ENCODE assay signal across 12 mouse cellular contexts in the genomic region with DNA sequence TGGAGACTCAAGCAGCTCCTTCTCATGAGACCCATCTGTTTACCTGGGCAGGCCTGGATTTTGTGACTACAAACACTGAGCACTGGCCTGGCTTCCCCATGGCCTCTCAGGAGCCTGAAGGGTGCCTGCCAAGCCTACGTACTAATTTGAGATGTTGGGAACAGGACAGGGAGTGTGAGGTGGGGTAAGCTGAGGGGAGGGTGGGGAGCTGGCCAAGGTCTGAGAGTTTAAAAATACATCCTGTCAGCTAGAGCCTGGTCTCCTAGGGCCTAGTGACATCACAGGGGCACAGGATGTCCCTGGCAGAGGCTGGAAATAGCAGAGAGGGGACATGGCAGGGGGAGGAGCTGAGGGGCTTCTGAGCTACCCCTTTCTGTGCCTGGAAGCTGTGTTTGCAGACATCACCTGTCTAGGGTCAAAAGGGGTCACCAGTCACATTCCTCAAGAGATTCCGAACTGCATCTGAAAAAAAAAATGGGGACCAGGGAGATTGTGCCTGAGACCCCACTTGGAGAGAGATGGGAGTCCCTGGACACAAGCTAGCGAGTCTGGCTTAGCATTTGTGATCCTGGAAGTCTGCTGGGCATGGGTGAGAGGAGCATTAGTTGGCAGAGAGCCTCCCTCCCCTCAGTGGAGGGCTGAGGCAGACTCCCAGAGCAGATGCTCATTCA. TPM values are rescaled to one million over a fixed set of nuclear protein-coding genes. Genes with fewer than 3 reads are reported as not detected.
DNase-seq lines count a peak whose midpoint lies in the region; ATAC-seq and TF ChIP-seq lines count a peak whose summit lies in the region.
"Had no signal": no experiment of that assay in that cellular context is flagged by ENCODE, and none has a peak within 500 bp of the region (broad histone marks: within the 10 kb centered on the region; RNA-seq: fewer than 3 reads in every experiment).

No protein-coding gene starts in this region.

- TF ChIP-seq CTCF in heart, postnatal 0 days (IDR thresholded peaks at IDR 0.05; ENCODE audit: low read depth), result no peak

- DNase-seq in kidney, adult 11 months, result peak; percentile 21
- no peak for DNase-seq in kidney, postnatal 4 days
- peak; percentile 78 for DNase-seq in cerebellum, adult 9-10 months
- peak; percentile 72 for DNase-seq in gastrocnemius, postnatal 14 days
- peak; percentile 96 for DNase-seq in heart, postnatal 0 days (ENCODE audit: low spot score)
- DNase-seq in forebrain, embryonic 14.5 days (ENCODE audit: low spot score), result no peak
- DNase-seq in spleen, postnatal 14 days (ENCODE audit: low spot score in 2 of 2), result no peak
- no peak for DNase-seq in right cerebral cortex, postnatal 25 days
- DNase-seq: layer of hippocampus, postnatal 36 days had no signal

- H3K4me1 ChIP-seq in heart, postnatal 0 days (ENCODE audit: control insufficient read depth, insufficient read depth), result peaks cover 57% of the 10 kb centered on the region
- H3K4me1 ChIP-seq in forebrain, embryonic 14.5 days (ENCODE audit: control insufficient read depth, insufficient read depth, low read length), result no peaks in the 10 kb centered on the region

- 34% methylated on average over 3 of the region's 3 CpGs for WGBS in heart, postnatal 0 days
- WGBS in forebrain, embryonic 14.5 days, result 69% methylated on average over 3 of the region's 3 CpGs

- intact Hi-C loops in gastrocnemius, postnatal 14 days (cut with DNase I; ENCODE audit: low total_unique reads), result loop anchor here (5.0 kb wide), 2 partner anchors 68 to 83 kb away; no protein-coding TSS in a partner anchor

- peak; percentile 96 for TF ChIP-seq EP300 in heart, postnatal 0 days (IDR thresholded peaks at IDR 0.05; ENCODE audit: low read depth)

- H3K4me3 ChIP-seq in heart, postnatal 0 days (ENCODE audit: low read depth, low read length), result no peak overlapping the region
- H3K4me3 ChIP-seq in forebrain, embryonic 14.5 days (ENCODE audit: low read depth, low read length), result no peak overlapping the region
- H3K4me3 ChIP-seq: embryonic facial prominence, embryonic 15.5 days; hindbrain, embryonic 13.5 days; lung, embryonic 15.5 days had no signal

- H3K27ac ChIP-seq in heart, postnatal 0 days (ENCODE audit: low read depth), result peak overlapping the region; percentile 99
- H3K27ac ChIP-seq in forebrain, embryonic 14.5 days (ENCODE audit: low read depth, low read length), result no peak overlapping the region
- H3K27ac ChIP-seq: embryonic facial prominence, embryonic 15.5 days; hindbrain, embryonic 13.5 days; lung, embryonic 15.5 days had no signal

- no peaks in the 10 kb centered on the region for H3K36me3 ChIP-seq in heart, postnatal 0 days (replicated peaks; ENCODE audit: control insufficient read depth, insufficient read depth, low read length)
- no peaks in the 10 kb centered on the region for H3K36me3 ChIP-seq in forebrain, embryonic 14.5 days (ENCODE audit: control insufficient read depth, insufficient read depth, low read length)
- H3K36me3 ChIP-seq: embryonic facial prominence, embryonic 15.5 days; hindbrain, embryonic 13.5 days; lung, embryonic 15.5 days had no signal

- H3K4me2 ChIP-seq in heart, postnatal 0 days (ENCODE audit: low read depth, low read length), result no peak overlapping the region
- no peak overlapping the region for H3K4me2 ChIP-seq in forebrain, embryonic 14.5 days (ENCODE audit: low read length)
- H3K4me2 ChIP-seq: embryonic facial prominence, embryonic 15.5 days; hindbrain, embryonic 13.5 days; lung, embryonic 15.5 days had no signal

- no peaks in the 10 kb centered on the region for H3K9me3 ChIP-seq in heart, postnatal 0 days (replicated peaks; ENCODE audit: control insufficient read depth, low read length)
- H3K9me3 ChIP-seq in forebrain, embryonic 14.5 days (replicated peaks; ENCODE audit: control insufficient read depth, low read length), result no peaks in the 10 kb centered on the region
- H3K9me3 ChIP-seq: embryonic facial prominence, embryonic 15.5 days; hindbrain, embryonic 13.5 days; lung, embryonic 15.5 days had no signal

- H3K9ac ChIP-seq in heart, postnatal 0 days (replicated peaks; ENCODE audit: low read depth, low read length), result no peak overlapping the region; the same call in 1 of the 2 replicates
- no peak overlapping the region for H3K9ac ChIP-seq in forebrain, embryonic 14.5 days (ENCODE audit: low read length)
- H3K9ac ChIP-seq: embryonic facial prominence, embryonic 15.5 days; hindbrain, embryonic 13.5 days; lung, embryonic 15.5 days had no signal

- H3K27me3 ChIP-seq in heart, postnatal 0 days (ENCODE audit: control insufficient read depth, insufficient read depth, low read length), result no peaks in the 10 kb centered on the region
- no peaks in the 10 kb centered on the region for H3K27me3 ChIP-seq in forebrain, embryonic 14.5 days (replicated peaks; ENCODE audit: control insufficient read depth, insufficient read depth, low read length)
- H3K27me3 ChIP-seq: embryonic facial prominence, embryonic 15.5 days; lung, embryonic 15.5 days had no signal

- peak; percentile 72 for ATAC-seq in heart, postnatal 0 days (ENCODE audit: insufficient read depth, low read depth)
- ATAC-seq in forebrain, embryonic 14.5 days, result no peak

RNA-seq across cellular contexts. Expression of gene Tob2, which starts 24.3 kb away (rescaled TPM):
- 100 to 1,000 TPM in 1 of 2 experiments, 10 to 100 TPM in 1; 44.8 to 106 TPM for total RNA-seq in gastrocnemius, postnatal 14 days (2021)
- total RNA-seq in heart, postnatal 0 days (2014; rRNA removed; ENCODE audit: low replicate concordance), result 19.2 and 75.8 TPM in 2 replicates
- polyA plus RNA-seq in heart, postnatal 0 days (2015; fragmentation: Nextera tagmentation; extraction: Ambion mirVana), result 16.0 and 18.2 TPM in 2 replicates
- 11.1 and 17.0 TPM in 2 replicates for polyA plus RNA-seq in forebrain, embryonic 14.5 days (2014; fragmentation: Nextera tagmentation; extraction: Ambion mirVana)

RNA-seq across cellular contexts. Expression of gene Tef, which starts 32.1 kb away (rescaled TPM):
- 100 to 1,000 TPM; 101 to 115 TPM for total RNA-seq in gastrocnemius, postnatal 14 days (2021)
- 41.5 and 58.7 TPM in 2 replicates for total RNA-seq in heart, postnatal 0 days (2014; rRNA removed; ENCODE audit: low replicate concordance)
- 27.8 and 30.3 TPM in 2 replicates for polyA plus RNA-seq in heart, postnatal 0 days (2015; fragmentation: Nextera tagmentation; extraction: Ambion mirVana)
- polyA plus RNA-seq in forebrain, embryonic 14.5 days (2014; fragmentation: Nextera tagmentation; extraction: Ambion mirVana), result 15.1 and 18.1 TPM in 2 replicates

RNA-seq across cellular contexts. Expression of gene Phf5a, which starts 37.4 kb away (rescaled TPM):
- 10 to 100 TPM; 40.8 to 41.2 TPM for total RNA-seq in gastrocnemius, postnatal 14 days (2021)
- 26.9 and 31.0 TPM in 2 replicates for total RNA-seq in heart, postnatal 0 days (2014; rRNA removed; ENCODE audit: low replicate concordance)
- polyA plus RNA-seq in heart, postnatal 0 days (2015; fragmentation: Nextera tagmentation; extraction: Ambion mirVana), result 60.7 and 65.3 TPM in 2 replicates
- 153 and 202 TPM in 2 replicates for polyA plus RNA-seq in forebrain, embryonic 14.5 days (2014; fragmentation: Nextera tagmentation; extraction: Ambion mirVana)

RNA-seq across cellular contexts. Expression of gene Aco2, which starts 37.8 kb away (rescaled TPM):
- 1,000 to 10,000 TPM in 1 of 2 experiments, 100 to 1,000 TPM in 1; 894 to 1,160 TPM for total RNA-seq in gastrocnemius, postnatal 14 days (2021)
- 2,020 and 2,039 TPM in 2 replicates for total RNA-seq in heart, postnatal 0 days (2014; rRNA removed; ENCODE audit: low replicate concordance)
- 1,019 and 1,040 TPM in 2 replicates for polyA plus RNA-seq in heart, postnatal 0 days (2015; fragmentation: Nextera tagmentation; extraction: Ambion mirVana)
- 204 and 231 TPM in 2 replicates for polyA plus RNA-seq in forebrain, embryonic 14.5 days (2014; fragmentation: Nextera tagmentation; extraction: Ambion mirVana)

Comparison
In these comparisons a context has a peak if more than half of its experiments do, and no peak if none do; other contexts are left out.
1. DNase-seq: peak in kidney, adult 11 months (single experiment), cerebellum, adult 9-10 months (single experiment), gastrocnemius, postnatal 14 days (single experiment) and heart, postnatal 0 days (single experiment); none in kidney, postnatal 4 days (0 of 2), forebrain, embryonic 14.5 days (single experiment), spleen, postnatal 14 days (0 of 2) and right cerebral cortex, postnatal 25 days (single experiment).